Mouse (Mus musculus) lung, adult 2 months (tissue): ENCODE data around the gene Chrm2. TPM values are rescaled to one million over a fixed set of nuclear protein-coding genes. Genes with fewer than 3 reads are reported as not detected.
A peak's percentile ranks its signal among the peaks of the same experiment; 100 is the strongest.

Experiments
- DNase-seq: peaks from one replicate; pipeline ENCODE4 v3.0.0; 2022
- H3K4me1 ChIP-seq: fragments of 200-500 bp; 2 replicates; pipeline ENCODE4 v1.6.1; 2011; ENCODE audit warnings: low read length; ENCODE audit not compliant: control insufficient read depth, insufficient read depth
- H3K4me3 ChIP-seq: fragments of 200-500 bp; replicated peaks from 2 replicates; pipeline ENCODE3; 2011; ENCODE audit warnings: low read depth, mild to moderate bottlenecking, control low read depth, low read length; ENCODE audit errors: extremely low read depth
- CTCF ChIP-seq: fragments of 200-500 bp; IDR thresholded peaks from 2 replicates; pipeline ENCODE4 v1.5.1; 2011; ENCODE audit warnings: mild to moderate bottlenecking, low read length, control low read depth; ENCODE audit not compliant: insufficient read depth
- POLR2A ChIP-seq: fragments of 200-500 bp; IDR thresholded peaks from 2 replicates; pipeline ENCODE4 v1.6.1; 2011; ENCODE audit warnings: low read depth, mild to moderate bottlenecking, control low read depth, low read length, borderline replicate concordance; ENCODE audit errors: extremely low read depth
- WGBS: fragments of 180-500 bp; shearing (Covaris S2); methylation state at CpG from one replicate; pipeline ENCODE4 v1.1.7; 2018; 5-methylcytosine and 5-hydroxymethylcytosine counted together
- polyA plus RNA-seq: library from polyadenylated mRNA; depleted of rRNA; stranded (reverse); fragments of >200 nt; gene quantifications from 2 replicates; pipeline ENCODE4 v1.2.3, GENCODE M21; 2012

Gene Chrm2
- polyA plus RNA-seq, 1 experiment = 4.4 TPM

DNA sequence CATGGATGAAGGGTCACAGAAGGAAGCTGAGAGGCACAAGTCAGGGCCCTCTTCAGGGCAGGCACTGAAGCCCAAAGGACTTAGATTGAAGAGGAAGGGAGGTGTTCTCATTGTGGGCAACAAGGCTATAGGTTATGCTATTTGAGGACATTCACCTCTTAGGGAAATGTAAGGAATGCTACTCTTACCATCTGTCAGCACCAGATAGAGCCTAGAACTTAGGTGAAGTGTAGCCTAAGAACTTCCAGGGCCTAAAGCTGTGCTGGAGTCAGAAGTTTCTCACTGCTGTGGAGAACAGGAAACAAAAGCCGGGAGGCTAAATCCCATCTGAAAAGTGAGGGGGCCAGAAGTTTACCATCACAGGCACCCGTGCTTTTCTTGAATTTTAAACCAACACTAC is 120.6 kb downstream of the Chrm2 start:
- Histone ChIP-seq H3K4me3 (no peak overlapping the region), H3K4me1 (no peaks in the 10 kb centered on the region)
- WGBS = 52% methylated on average over 2 of the region's 2 CpGs
- DNase-seq = no peak
- TF ChIP-seq POLR2A (no peak), CTCF (no peak)

DNA sequence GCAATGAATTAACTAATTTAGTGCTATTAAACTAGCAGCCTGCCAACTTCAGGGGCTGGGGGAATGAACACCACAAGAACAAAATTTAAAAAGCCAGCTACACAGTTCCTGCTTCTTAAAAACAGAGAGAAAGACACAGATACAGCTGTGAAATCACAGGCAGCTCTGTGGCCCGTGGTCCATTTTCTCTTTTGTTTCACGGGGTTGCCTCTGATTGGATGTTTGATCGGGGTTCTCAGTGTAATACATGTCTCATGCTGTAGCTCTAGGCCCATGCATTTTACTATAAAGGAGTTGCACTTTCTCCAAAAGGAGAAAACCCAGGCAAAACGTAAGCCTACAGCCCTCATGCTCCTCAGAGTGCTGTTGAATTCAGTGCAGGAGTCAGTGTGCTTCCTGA is 128.6 kb downstream of the Chrm2 start:
- Histone ChIP-seq H3K4me3 (no peak overlapping the region), H3K4me1 (peaks cover 5% of the 10 kb centered on the region)
- TF ChIP-seq CTCF (no peak), POLR2A (no peak)
- WGBS = 73% methylated on average over 4 of the region's 4 CpGs
- DNase-seq = no peak

DNA sequence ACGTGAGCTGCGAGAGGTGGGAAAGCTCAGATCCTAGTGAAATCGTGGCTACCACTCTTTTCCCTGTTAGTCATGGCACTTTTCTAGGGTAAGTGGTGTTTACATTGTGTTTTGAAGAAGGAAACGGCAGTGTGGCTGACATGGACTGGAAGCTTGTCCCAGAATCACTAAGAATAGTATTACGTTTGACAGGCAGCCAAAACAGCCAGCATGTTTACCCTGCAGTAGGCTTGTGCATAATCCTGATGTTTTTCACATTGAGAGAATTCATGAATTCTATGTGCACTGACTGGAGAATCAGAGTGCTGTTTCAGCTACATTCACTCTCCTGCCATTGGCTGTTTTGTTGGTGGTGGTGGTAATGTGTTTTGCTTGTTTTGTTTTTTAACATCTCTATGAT is 129.4 kb downstream of the Chrm2 start:
- Histone ChIP-seq H3K4me3 (no peak overlapping the region), H3K4me1 (peaks cover 5% of the 10 kb centered on the region)
- WGBS = 14% methylated on average over 5 of the region's 5 CpGs
- no peak for DNase-seq
- TF ChIP-seq CTCF = no peak
- TF ChIP-seq POLR2A = no peak

DNA sequence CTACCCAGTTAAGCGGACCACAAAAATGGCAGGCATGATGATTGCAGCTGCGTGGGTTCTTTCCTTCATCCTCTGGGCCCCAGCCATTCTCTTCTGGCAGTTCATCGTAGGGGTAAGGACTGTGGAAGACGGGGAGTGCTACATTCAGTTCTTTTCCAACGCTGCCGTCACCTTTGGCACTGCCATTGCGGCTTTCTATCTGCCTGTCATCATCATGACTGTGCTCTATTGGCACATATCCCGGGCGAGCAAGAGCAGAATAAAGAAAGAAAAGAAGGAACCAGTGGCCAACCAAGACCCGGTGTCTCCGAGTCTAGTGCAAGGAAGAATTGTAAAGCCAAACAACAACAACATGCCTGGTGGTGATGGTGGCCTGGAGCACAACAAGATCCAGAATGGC is 135.7 kb downstream of the Chrm2 start:
- WGBS = 90% methylated on average over 11 of the region's 11 CpGs
- no peak for TF ChIP-seq CTCF
- TF ChIP-seq POLR2A = no peak
- no peaks in the 10 kb centered on the region for H3K4me1 ChIP-seq
- H3K4me3 ChIP-seq = no peak overlapping the region
- no peak for DNase-seq

DNA sequence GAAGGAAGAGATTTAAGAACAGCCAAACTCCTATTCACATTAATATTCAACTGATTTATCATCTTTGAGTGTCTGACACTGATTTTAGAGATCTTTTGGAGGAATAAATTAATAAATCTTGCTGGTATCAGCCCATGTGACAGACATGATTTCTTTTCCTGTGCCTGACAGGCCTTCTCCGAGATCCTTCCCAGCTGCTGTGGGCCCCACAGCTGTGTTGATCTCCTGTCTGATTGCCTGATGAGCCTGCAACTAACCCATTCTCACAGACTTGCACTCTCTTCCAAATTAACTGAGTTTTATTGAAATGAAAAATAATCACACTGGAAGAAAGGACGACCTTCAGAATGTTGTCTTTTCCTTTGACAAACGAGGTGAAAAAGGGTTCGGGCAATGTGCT is 140.6 kb downstream of the Chrm2 start:
- WGBS = 47% methylated on average over 4 of the region's 4 CpGs
- TF ChIP-seq CTCF = no peak
- no peak for TF ChIP-seq POLR2A
- H3K4me3 ChIP-seq = no peak overlapping the region
- no peaks in the 10 kb centered on the region for H3K4me1 ChIP-seq
- DNase-seq = no peak

DNA sequence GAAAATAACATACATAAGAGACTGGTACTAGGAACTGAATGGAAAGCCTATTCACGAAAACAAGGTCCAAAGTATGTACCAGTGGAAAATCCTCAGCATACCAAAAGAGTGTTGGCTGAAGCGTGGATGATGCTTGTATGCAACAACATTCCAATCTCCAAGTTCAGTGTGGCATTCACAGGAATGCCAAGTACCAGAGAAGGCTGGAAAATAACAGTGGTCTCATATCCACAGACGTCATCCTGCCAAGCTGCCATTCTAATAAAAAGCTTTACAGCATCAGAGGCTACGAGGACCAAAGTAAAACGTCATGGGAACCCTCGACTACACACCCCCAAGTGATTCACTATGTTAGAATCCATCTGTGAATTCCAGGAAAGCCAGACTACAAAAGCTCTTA is 153.4 kb downstream of the Chrm2 start:
- peak; percentile 10 for DNase-seq
- Histone ChIP-seq H3K4me3 (no peak overlapping the region), H3K4me1 (no peaks in the 10 kb centered on the region)
- TF ChIP-seq CTCF (no peak), POLR2A (no peak)
- 65% methylated on average over 6 of the region's 6 CpGs for WGBS

DNA sequence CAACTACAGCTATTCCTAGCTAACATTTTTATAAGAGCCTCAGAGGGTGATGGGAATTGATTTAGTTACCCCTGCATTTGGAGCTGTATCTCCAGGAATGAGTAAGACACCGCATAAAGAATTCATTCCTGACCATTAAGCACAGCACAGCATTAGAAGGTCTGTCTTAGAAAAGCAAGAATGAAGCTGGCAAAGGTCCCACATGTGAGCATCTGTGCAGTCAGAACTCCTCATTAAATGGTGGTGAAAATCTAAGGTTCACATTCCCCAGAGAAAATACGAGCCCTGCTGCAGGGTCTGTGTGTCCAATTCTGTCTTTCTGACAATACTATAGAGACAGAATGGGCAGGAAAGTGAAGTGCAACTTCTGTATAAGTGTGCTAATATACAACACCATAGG is 179.0 kb downstream of the Chrm2 start:
- WGBS = 83% methylated on average over 2 of the region's 2 CpGs
- Histone ChIP-seq H3K4me3 (no peak overlapping the region), H3K4me1 (no peaks in the 10 kb centered on the region)
- TF ChIP-seq POLR2A = no peak
- TF ChIP-seq CTCF = no peak
- DNase-seq = no peak
